Mouse (Mus musculus): ENCODE results near the gene Grik4. TPM values are rescaled to one million over a fixed set of nuclear protein-coding genes. Genes with fewer than 3 reads are reported as not detected.
A peak's percentile ranks its signal among the peaks of the same experiment; 100 is the strongest.

Gene Grik4
- polyA plus RNA-seq, 1 experiment from 2014 or later = 0.78 TPM

GRCm38 (mm10) chr9:42958401-42958800 is 14.1 kb upstream of the Grik4 start:
- Histone ChIP-seq H3K9ac (ENCODE audit: low read depth, low read length) (no peak overlapping the region), H3K27ac (replicated peaks; ENCODE audit: low read depth, low read length) (no peak overlapping the region), H3K4me3 (ENCODE audit: low read depth, low read length) (no peak overlapping the region), H3K4me1 (ENCODE audit: control insufficient read depth, insufficient read depth, low read length) (no peaks in the 10 kb centered on the region), H3K4me2 (ENCODE audit: low read depth, low read length) (no peak overlapping the region), H3K27me3 (replicated peaks; ENCODE audit: control insufficient read depth, insufficient read depth, low read length) (no peaks in the 10 kb centered on the region), H3K9me3 (ENCODE audit: control insufficient read depth, low read length) (no peaks in the 10 kb centered on the region), H3K36me3 (ENCODE audit: control insufficient read depth, insufficient read depth, low read length) (no peaks in the 10 kb centered on the region)
- 59% methylated on average over 7 of the region's 7 CpGs for WGBS
- ATAC-seq (ENCODE audit: low read depth) (no peak), DNase-seq (ENCODE audit: low spot score) (no peak)

- H3K9ac ChIP-seq (ENCODE audit: low read depth, low read length) = no peak overlapping the region
- DNase-seq (ENCODE audit: low spot score) = no peak
- H3K27me3 ChIP-seq (replicated peaks; ENCODE audit: control insufficient read depth, insufficient read depth, low read length) = 0 out of 2 replicates have a peak, but pooled peaks cover under 1% of the 10 kb centered on the region
- no peak overlapping the region for H3K4me2 ChIP-seq (ENCODE audit: low read depth, low read length)
- ATAC-seq (ENCODE audit: low read depth) = no peak
- H3K9me3 ChIP-seq (ENCODE audit: control insufficient read depth, low read length) = no peaks in the 10 kb centered on the region
- peaks cover 3% of the 10 kb centered on the region for H3K4me1 ChIP-seq (ENCODE audit: control insufficient read depth, insufficient read depth, low read length)
- H3K4me3 ChIP-seq (ENCODE audit: low read depth, low read length) = no peak overlapping the region
- H3K36me3 ChIP-seq (ENCODE audit: control insufficient read depth, insufficient read depth, low read length) = no peaks in the 10 kb centered on the region
- WGBS = 42% methylated on average over 1 of the region's 1 CpGs
- H3K27ac ChIP-seq (replicated peaks; ENCODE audit: low read depth, low read length) = no peak overlapping the region
Observed at GRCm38 (mm10) chr9:42948381-42948780, 4.1 kb upstream of the Grik4 start.

- ATAC-seq (ENCODE audit: low read depth) (no peak), DNase-seq (ENCODE audit: low spot score) (no peak)
- WGBS = 75% methylated on average over 7 of the region's 7 CpGs
- Histone ChIP-seq H3K4me1 (ENCODE audit: control insufficient read depth, insufficient read depth, low read length) (peaks cover 15% of the 10 kb centered on the region), H3K27ac (replicated peaks; ENCODE audit: low read depth, low read length) (no peak overlapping the region), H3K9me3 (ENCODE audit: control insufficient read depth, low read length) (no peaks in the 10 kb centered on the region), H3K4me2 (ENCODE audit: low read depth, low read length) (peak overlapping the region; percentile 97; the same call in 1 of the 2 replicates), H3K27me3 (replicated peaks; ENCODE audit: control insufficient read depth, insufficient read depth, low read length) (peaks cover 8% of the 10 kb centered on the region; the same call in 1 of the 2 replicates), H3K4me3 (ENCODE audit: low read depth, low read length) (no peak overlapping the region), H3K36me3 (ENCODE audit: control insufficient read depth, insufficient read depth, low read length) (no peaks in the 10 kb centered on the region), H3K9ac (ENCODE audit: low read depth, low read length) (no peak overlapping the region)
Observed at GRCm38 (mm10) chr9:42945174-42945573, 881 bp upstream of the Grik4 start.

GRCm38 (mm10) chr9:42944536-42945006 is 278 bp upstream of the Grik4 start:
- ATAC-seq (ENCODE audit: low read depth) (peak; percentile 94), DNase-seq (ENCODE audit: low spot score) (peak; percentile 92)
- WGBS = 1% methylated on average over 24 of the region's 52 CpGs
- H3K9me3 ChIP-seq (ENCODE audit: control insufficient read depth, low read length) = no peaks in the 10 kb centered on the region
- H3K9ac ChIP-seq (ENCODE audit: low read depth, low read length) = peak overlapping the region; percentile 82
- peaks cover 13% of the 10 kb centered on the region; the same call in 1 of the 2 replicates for H3K27me3 ChIP-seq (replicated peaks; ENCODE audit: control insufficient read depth, insufficient read depth, low read length)
- peak overlapping the region; percentile 66 for H3K4me3 ChIP-seq (ENCODE audit: low read depth, low read length)
- H3K4me1 ChIP-seq (ENCODE audit: control insufficient read depth, insufficient read depth, low read length) = peaks cover 15% of the 10 kb centered on the region
- H3K27ac ChIP-seq (replicated peaks; ENCODE audit: low read depth, low read length) = no peak overlapping the region
- no peaks in the 10 kb centered on the region for H3K36me3 ChIP-seq (ENCODE audit: control insufficient read depth, insufficient read depth, low read length)
- H3K4me2 ChIP-seq (ENCODE audit: low read depth, low read length) = peak overlapping the region; percentile 97

- 5% methylated on average over 8 of the region's 9 CpGs for WGBS
- Histone ChIP-seq H3K9me3 (ENCODE audit: control insufficient read depth, low read length) (no peaks in the 10 kb centered on the region), H3K36me3 (ENCODE audit: control insufficient read depth, insufficient read depth, low read length) (no peaks in the 10 kb centered on the region), H3K4me3 (ENCODE audit: low read depth, low read length) (peak overlapping the region; percentile 66), H3K9ac (ENCODE audit: low read depth, low read length) (peak overlapping the region; percentile 5; the same call in 1 of the 2 replicates), H3K4me2 (ENCODE audit: low read depth, low read length) (peak overlapping the region; percentile 97), H3K27ac (replicated peaks; ENCODE audit: low read depth, low read length) (no peak overlapping the region), H3K4me1 (ENCODE audit: control insufficient read depth, insufficient read depth, low read length) (peaks cover 15% of the 10 kb centered on the region), H3K27me3 (replicated peaks; ENCODE audit: control insufficient read depth, insufficient read depth, low read length) (peaks cover 13% of the 10 kb centered on the region; the same call in 1 of the 2 replicates)
- ATAC-seq (ENCODE audit: low read depth) (no peak), DNase-seq (ENCODE audit: low spot score) (no peak)
Observed at GRCm38 (mm10) chr9:42943057-42943529, 1.2 kb downstream of the Grik4 start.

- H3K4me1 ChIP-seq (ENCODE audit: control insufficient read depth, insufficient read depth, low read length) = peaks cover 15% of the 10 kb centered on the region
- WGBS = 35% methylated on average over 4 of the region's 4 CpGs
- DNase-seq (ENCODE audit: low spot score) = no peak
- no peaks in the 10 kb centered on the region for H3K9me3 ChIP-seq (ENCODE audit: control insufficient read depth, low read length)
- no peaks in the 10 kb centered on the region for H3K36me3 ChIP-seq (ENCODE audit: control insufficient read depth, insufficient read depth, low read length)
- no peak overlapping the region for H3K4me3 ChIP-seq (ENCODE audit: low read depth, low read length)
- ATAC-seq (ENCODE audit: low read depth) = no peak
- H3K27me3 ChIP-seq (replicated peaks; ENCODE audit: control insufficient read depth, insufficient read depth, low read length) = peaks cover 13% of the 10 kb centered on the region; the same call in 1 of the 2 replicates
- no peak overlapping the region for H3K27ac ChIP-seq (replicated peaks; ENCODE audit: low read depth, low read length)
- H3K9ac ChIP-seq (ENCODE audit: low read depth, low read length) = no peak overlapping the region
- no peak overlapping the region; the same call in 1 of the 2 replicates for H3K4me2 ChIP-seq (ENCODE audit: low read depth, low read length)
Observed at GRCm38 (mm10) chr9:42942148-42942547, 2.1 kb downstream of the Grik4 start.

GRCm38 (mm10) chr9:42932146-42932545 is 12.1 kb downstream of the Grik4 start:
- H3K9ac ChIP-seq (ENCODE audit: low read depth, low read length) = no peak overlapping the region
- DNase-seq (ENCODE audit: low spot score) = no peak
- no peaks in the 10 kb centered on the region for H3K9me3 ChIP-seq (ENCODE audit: control insufficient read depth, low read length)
- ATAC-seq (ENCODE audit: low read depth) = no peak
- 57% methylated on average over 7 of the region's 7 CpGs for WGBS
- no peak overlapping the region for H3K4me3 ChIP-seq (ENCODE audit: low read depth, low read length)
- H3K4me2 ChIP-seq (ENCODE audit: low read depth, low read length) = no peak overlapping the region
- no peaks in the 10 kb centered on the region for H3K36me3 ChIP-seq (ENCODE audit: control insufficient read depth, insufficient read depth, low read length)
- no peak overlapping the region for H3K27ac ChIP-seq (replicated peaks; ENCODE audit: low read depth, low read length)
- no peaks in the 10 kb centered on the region; the same call in 1 of the 2 replicates for H3K27me3 ChIP-seq (replicated peaks; ENCODE audit: control insufficient read depth, insufficient read depth, low read length)
- H3K4me1 ChIP-seq (ENCODE audit: control insufficient read depth, insufficient read depth, low read length) = no peaks in the 10 kb centered on the region

- no peak overlapping the region for H3K9ac ChIP-seq (ENCODE audit: low read depth, low read length)
- DNase-seq (ENCODE audit: low spot score) (peak; percentile 44), ATAC-seq (ENCODE audit: low read depth) (peak; percentile 68; the same call in 1 of the 2 replicates)
- no peak overlapping the region for H3K4me3 ChIP-seq (ENCODE audit: low read depth, low read length)
- WGBS = 60% methylated on average over 10 of the region's 10 CpGs
- no peak overlapping the region for H3K27ac ChIP-seq (replicated peaks; ENCODE audit: low read depth, low read length)
- no peaks in the 10 kb centered on the region for H3K4me1 ChIP-seq (ENCODE audit: control insufficient read depth, insufficient read depth, low read length)
- no peaks in the 10 kb centered on the region for H3K9me3 ChIP-seq (ENCODE audit: control insufficient read depth, low read length)
- no peaks in the 10 kb centered on the region for H3K36me3 ChIP-seq (ENCODE audit: control insufficient read depth, insufficient read depth, low read length)
- H3K27me3 ChIP-seq (replicated peaks; ENCODE audit: control insufficient read depth, insufficient read depth, low read length) = no peaks in the 10 kb centered on the region; the same call in 1 of the 2 replicates
- H3K4me2 ChIP-seq (ENCODE audit: low read depth, low read length) = no peak overlapping the region
Observed at GRCm38 (mm10) chr9:42927498-42927897, 16.8 kb downstream of the Grik4 start.

GRCm38 (mm10) chr9:42926564-42926963 is 17.7 kb downstream of the Grik4 start:
- Histone ChIP-seq H3K4me3 (ENCODE audit: low read depth, low read length) (no peak overlapping the region), H3K27ac (replicated peaks; ENCODE audit: low read depth, low read length) (no peak overlapping the region), H3K4me2 (ENCODE audit: low read depth, low read length) (no peak overlapping the region), H3K27me3 (replicated peaks; ENCODE audit: control insufficient read depth, insufficient read depth, low read length) (no peaks in the 10 kb centered on the region; the same call in 1 of the 2 replicates), H3K4me1 (ENCODE audit: control insufficient read depth, insufficient read depth, low read length) (no peaks in the 10 kb centered on the region), H3K36me3 (ENCODE audit: control insufficient read depth, insufficient read depth, low read length) (no peaks in the 10 kb centered on the region), H3K9me3 (ENCODE audit: control insufficient read depth, low read length) (no peaks in the 10 kb centered on the region), H3K9ac (ENCODE audit: low read depth, low read length) (no peak overlapping the region)
- no peak for ATAC-seq (ENCODE audit: low read depth)
- WGBS = 77% methylated on average over 6 of the region's 6 CpGs
- no peak for DNase-seq (ENCODE audit: low spot score)
